Mouse (Mus musculus): Measurements from ENCODE around the gene Rasl11b.

The Rasl11b gene

GRCm38 (mm10) chr5:74211346-74211745 lies 16.3 kb downstream of the Rasl11b start:
- no peak for DNase-seq (ENCODE audit: low spot score)

GRCm38 (mm10) chr5:74214501-74215110 lies 19.5 kb downstream of the Rasl11b start:
- no peak for DNase-seq (ENCODE audit: low spot score)

- no peak for DNase-seq (ENCODE audit: low spot score)
Measured at GRCm38 (mm10) chr5:74215125-74215524, 20.0 kb downstream of the Rasl11b start.

GRCm38 (mm10) chr5:74218524-74218923 lies 23.4 kb downstream of the Rasl11b start:
- no peak for DNase-seq (ENCODE audit: low spot score)

- no peak for DNase-seq (ENCODE audit: low spot score)
Measured at GRCm38 (mm10) chr5:74222626-74223025, 27.5 kb downstream of the Rasl11b start.

- DNase-seq (ENCODE audit: low spot score): no peak
Measured at GRCm38 (mm10) chr5:74224480-74224879, 29.4 kb downstream of the Rasl11b start.

- DNase-seq (ENCODE audit: low spot score): no peak
Measured at GRCm38 (mm10) chr5:74226183-74226582, 31.1 kb downstream of the Rasl11b start.

GRCm38 (mm10) chr5:74227352-74227751 lies 32.3 kb downstream of the Rasl11b start:
- DNase-seq (ENCODE audit: low spot score): no peak

- no peak for DNase-seq (ENCODE audit: low spot score)
Measured at GRCm38 (mm10) chr5:74228938-74229337, 33.9 kb downstream of the Rasl11b start.

GRCm38 (mm10) chr5:74229775-74230413 lies 34.8 kb downstream of the Rasl11b start:
- DNase-seq (ENCODE audit: low spot score): no peak

- DNase-seq (ENCODE audit: low spot score): no peak
Measured at GRCm38 (mm10) chr5:74230525-74230924, 35.4 kb downstream of the Rasl11b start.

- no peak for DNase-seq (ENCODE audit: low spot score)
Measured at GRCm38 (mm10) chr5:74233808-74234207, 38.7 kb downstream of the Rasl11b start.

- no peak for DNase-seq (ENCODE audit: low spot score)
Measured at GRCm38 (mm10) chr5:74239369-74239768, 44.3 kb downstream of the Rasl11b start.

GRCm38 (mm10) chr5:74240298-74240697 lies 45.2 kb downstream of the Rasl11b start:
- DNase-seq (ENCODE audit: low spot score): no peak

GRCm38 (mm10) chr5:74240926-74241680 lies 46.0 kb downstream of the Rasl11b start:
- no peak for DNase-seq (ENCODE audit: low spot score)

GRCm38 (mm10) chr5:74242654-74243053 lies 47.6 kb downstream of the Rasl11b start:
- no peak for DNase-seq (ENCODE audit: low spot score)

GRCm38 (mm10) chr5:74244406-74245019 lies 49.4 kb downstream of the Rasl11b start:
- DNase-seq (ENCODE audit: low spot score): no peak

GRCm38 (mm10) chr5:74245641-74246145 lies 50.6 kb downstream of the Rasl11b start:
- DNase-seq (ENCODE audit: low spot score): no peak

- no peak for DNase-seq (ENCODE audit: low spot score)
Measured at GRCm38 (mm10) chr5:74246453-74246852, 51.4 kb downstream of the Rasl11b start.

- DNase-seq (ENCODE audit: low spot score): no peak
Measured at GRCm38 (mm10) chr5:74246971-74247370, 51.9 kb downstream of the Rasl11b start.
